Mouse (Mus musculus): ENCODE data around the gene Spata25. TPM values are rescaled to one million over a fixed set of nuclear protein-coding genes. Genes with fewer than 3 reads are reported as not detected.
A peak's percentile ranks its signal among the peaks of the same experiment; 100 is the strongest.

Gene Spata25
- total RNA-seq, 1 experiment, result 1.1 TPM

DNA sequence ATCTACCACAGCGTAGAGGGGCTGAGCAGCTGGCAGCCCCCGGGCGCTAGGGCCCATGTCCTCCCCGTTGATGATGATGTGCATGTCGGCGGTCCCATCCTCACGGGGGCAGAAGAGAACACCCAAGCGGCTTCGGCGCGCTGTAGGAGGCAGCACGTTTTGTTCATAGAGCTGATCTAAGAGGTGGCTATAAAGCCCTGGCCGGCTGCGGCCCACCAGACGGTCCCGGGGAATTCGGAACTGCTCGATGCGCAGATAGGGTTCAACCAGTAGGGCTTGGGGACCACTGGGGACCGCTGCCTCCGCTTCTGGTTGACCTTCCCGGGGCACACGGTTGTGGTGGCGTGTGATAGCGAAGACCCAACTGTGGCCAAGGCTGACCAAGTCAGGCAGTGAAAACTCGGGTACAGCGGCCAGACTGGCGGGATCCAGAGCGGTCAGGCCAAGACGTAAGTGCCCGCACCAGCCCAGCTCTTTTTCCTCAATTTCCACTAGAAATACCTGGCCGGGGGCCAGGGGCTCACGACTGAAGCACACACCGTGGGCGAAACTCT is 4.5 kb upstream of the Spata25 start, which contains the start of gene Ctsa:
Gene Ctsa (plus strand): TSS at position 126 of the 554 bp plus-strand sequence.
- Histone ChIP-seq H3K4me3 (ENCODE audit: insufficient read depth in 1 of 2, low read depth in 1 of 2, low read length in 2 of 2, poor library complexity in 1 of 2, severe bottlenecking in 1 of 2) (peak within 1 kb of the TSS; percentile 75 to 78), H3K4me1 (ENCODE audit: control insufficient read depth in 2 of 2, insufficient read depth in 2 of 2, low read length in 2 of 2, poor library complexity in 1 of 2) (peaks cover 2 to 17% of the 10 kb centered on the region in 2 experiments; a peak in 2 of 4 replicates), H3K9me3 (ENCODE audit: control insufficient read depth, insufficient read depth, low read depth, low read length) (no peaks in the 10 kb centered on the region), H3K36me3 (ENCODE audit: control insufficient read depth, insufficient read depth, low read length, poor library complexity, severe bottlenecking) (peaks cover 21% of the 10 kb centered on the region), H3K9ac (ENCODE audit: insufficient read depth, low read depth, low read length, poor library complexity, severe bottlenecking) (peak within 1 kb of the TSS; percentile 75), H3K27ac (ENCODE audit: insufficient read depth, low read depth, low read length, poor library complexity, severe bottlenecking) (0 out of 2 replicates have a peak within 1 kb of the TSS, but pooled peaks have one; percentile 0)
- TF ChIP-seq HCFC1 (IDR thresholded peaks at IDR 0.05; ENCODE audit: borderline replicate concordance, insufficient read depth, low read length), result 0 out of 2 replicates have a peak, but pooled peaks have one; percentile 33
- TF ChIP-seq ZC3H11A (IDR thresholded peaks at IDR 0.05; ENCODE audit: borderline replicate concordance, low read depth, low read length), result no peak
- DNase-seq (ENCODE audit: low read depth, low spot score), result no peak
- in situ Hi-C loops (cut with MboI; ENCODE audit: low sequenced_read_pairs in 2 of 2, unreplicated experiment in 2 of 2), result no loop called here

GRCm38 (mm10) chr2:164832032-164832747 is 3.9 kb upstream of the Spata25 start:
- H3K27ac ChIP-seq (ENCODE audit: insufficient read depth, low read depth, low read length, poor library complexity, severe bottlenecking), result no peak overlapping the region
- H3K9me3 ChIP-seq (ENCODE audit: control insufficient read depth, insufficient read depth, low read depth, low read length), result no peaks in the 10 kb centered on the region
- no peak for DNase-seq (ENCODE audit: low read depth, low spot score)
- peaks cover 26% of the 10 kb centered on the region for H3K36me3 ChIP-seq (ENCODE audit: control insufficient read depth, insufficient read depth, low read length, poor library complexity, severe bottlenecking)
- H3K4me3 ChIP-seq (ENCODE audit: insufficient read depth in 1 of 2, low read depth in 1 of 2, low read length in 2 of 2, poor library complexity in 1 of 2, severe bottlenecking in 1 of 2), result peak overlapping the region; percentile 75 to 78; a peak in 3 of 4 replicates
- H3K9ac ChIP-seq (ENCODE audit: insufficient read depth, low read depth, low read length, poor library complexity, severe bottlenecking), result peak overlapping the region; percentile 62; the same call in 1 of the 2 replicates
- TF ChIP-seq ZNF384 (IDR thresholded peaks at IDR 0.05; ENCODE audit: low read depth, low read length) (no peak), HCFC1 (IDR thresholded peaks at IDR 0.05; ENCODE audit: borderline replicate concordance, insufficient read depth, low read length) (no peak)
- peaks cover 2 to 24% of the 10 kb centered on the region in 2 experiments; a peak in 2 of 4 replicates for H3K4me1 ChIP-seq (ENCODE audit: control insufficient read depth in 2 of 2, insufficient read depth in 2 of 2, low read length in 2 of 2, poor library complexity in 1 of 2)
- in situ Hi-C loops (cut with MboI; ENCODE audit: low sequenced_read_pairs in 2 of 2, unreplicated experiment in 2 of 2), result no loop called here

GRCm38 (mm10) chr2:164831029-164831428 is 2.7 kb upstream of the Spata25 start:
- TF ChIP-seq MAFK (IDR thresholded peaks at IDR 0.05; ENCODE audit: insufficient read depth, low read depth, low read length) (no peak), ZNF384 (IDR thresholded peaks at IDR 0.05; ENCODE audit: low read depth, low read length) (no peak), ZC3H11A (IDR thresholded peaks at IDR 0.05; ENCODE audit: borderline replicate concordance, low read depth, low read length) (no peak), HCFC1 (IDR thresholded peaks at IDR 0.05; ENCODE audit: borderline replicate concordance, insufficient read depth, low read length) (no peak), CHD2 (IDR thresholded peaks at IDR 0.05; ENCODE audit: low read depth, low read length) (no peak)
- no peak overlapping the region for H3K4me3 ChIP-seq (ENCODE audit: insufficient read depth in 1 of 2, low read depth in 1 of 2, low read length in 2 of 2, poor library complexity in 1 of 2, severe bottlenecking in 1 of 2)
- in situ Hi-C loops (cut with MboI; ENCODE audit: low sequenced_read_pairs in 2 of 2, unreplicated experiment in 2 of 2), result no loop called here

DNA sequence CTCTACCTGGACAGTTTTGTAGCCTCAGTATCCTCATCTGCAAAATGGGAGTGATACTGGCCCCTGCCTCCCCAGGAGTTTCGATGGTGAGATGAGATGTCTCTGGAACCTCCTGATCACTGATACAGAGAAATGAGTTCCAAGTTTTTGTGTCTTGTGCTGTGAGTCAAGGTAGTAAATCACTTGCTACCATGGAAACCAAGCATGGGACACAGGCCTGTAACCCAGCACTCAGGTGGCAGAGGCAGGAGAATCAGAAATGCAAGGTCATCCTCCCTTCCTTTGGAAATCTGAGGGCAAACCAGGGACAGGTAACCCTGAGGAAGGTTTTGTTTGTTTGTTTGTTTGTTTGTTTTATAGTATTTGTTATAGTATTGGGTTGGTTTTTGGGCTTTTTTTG is 753 bp upstream of the Spata25 start:
- no peak for TF ChIP-seq CHD2 (IDR thresholded peaks at IDR 0.05; ENCODE audit: low read depth, low read length)
- no peak for TF ChIP-seq ZNF384 (IDR thresholded peaks at IDR 0.05; ENCODE audit: low read depth, low read length)
- no peak for TF ChIP-seq ZC3H11A (IDR thresholded peaks at IDR 0.05; ENCODE audit: borderline replicate concordance, low read depth, low read length)
- no peak for TF ChIP-seq HCFC1 (IDR thresholded peaks at IDR 0.05; ENCODE audit: borderline replicate concordance, insufficient read depth, low read length)
- no peak for TF ChIP-seq MAFK (IDR thresholded peaks at IDR 0.05; ENCODE audit: insufficient read depth, low read depth, low read length)
- no peak for DNase-seq (ENCODE audit: low read depth, low spot score)
- Histone ChIP-seq H3K9me3 (ENCODE audit: control insufficient read depth, insufficient read depth, low read depth, low read length) (no peaks in the 10 kb centered on the region), H3K27ac (ENCODE audit: insufficient read depth, low read depth, low read length, poor library complexity, severe bottlenecking) (peak overlapping the region; percentile 54), H3K9ac (ENCODE audit: insufficient read depth, low read depth, low read length, poor library complexity, severe bottlenecking) (no peak overlapping the region), H3K36me3 (ENCODE audit: control insufficient read depth, insufficient read depth, low read length, poor library complexity, severe bottlenecking) (peaks cover 39% of the 10 kb centered on the region), H3K4me1 (ENCODE audit: control insufficient read depth in 2 of 2, insufficient read depth in 2 of 2, low read length in 2 of 2, poor library complexity in 1 of 2) (peaks cover 6 to 29% of the 10 kb centered on the region in 2 experiments; a peak in 3 of 4 replicates), H3K4me3 (ENCODE audit: insufficient read depth in 1 of 2, low read depth in 1 of 2, low read length in 2 of 2, poor library complexity in 1 of 2, severe bottlenecking in 1 of 2) (no peak overlapping the region)
- in situ Hi-C loops (cut with MboI; ENCODE audit: low sequenced_read_pairs in 2 of 2, unreplicated experiment in 2 of 2), result no loop called here

More at GRCm38 (mm10) chr2:164831029-164831428, 2.7 kb upstream of the Spata25 start:
- Histone ChIP-seq H3K4me1 (ENCODE audit: control insufficient read depth in 2 of 2, insufficient read depth in 2 of 2, low read length in 2 of 2, poor library complexity in 1 of 2) (peaks cover 2 to 26% of the 10 kb centered on the region in 2 experiments; a peak in 2 of 4 replicates), H3K9ac (ENCODE audit: insufficient read depth, low read depth, low read length, poor library complexity, severe bottlenecking) (no peak overlapping the region), H3K27ac (ENCODE audit: insufficient read depth, low read depth, low read length, poor library complexity, severe bottlenecking) (no peak overlapping the region), H3K9me3 (ENCODE audit: control insufficient read depth, insufficient read depth, low read depth, low read length) (no peaks in the 10 kb centered on the region), H3K36me3 (ENCODE audit: control insufficient read depth, insufficient read depth, low read length, poor library complexity, severe bottlenecking) (peaks cover 29% of the 10 kb centered on the region)
- no peak for DNase-seq (ENCODE audit: low read depth, low spot score)

Measured in ES-E14 (cell line).